Mouse (Mus musculus) right cerebral cortex, postnatal 4 days (tissue): ENCODE data around the gene Sel1l3.

Source experiments
- DNase-seq: peaks from one replicate; pipeline ENCODE4 v3.0.0-alpha.2; 2022

The Sel1l3 gene

GRCm38 (mm10) chr5:53078453-53078852, 135.3 kb downstream of the Sel1l3 start:
- no peak for DNase-seq

GRCm38 (mm10) chr5:53074553-53074952, 139.2 kb downstream of the Sel1l3 start:
- no peak for DNase-seq

- no peak for DNase-seq
These were observed 152.1 kb downstream of the Sel1l3 start for GRCm38 (mm10) chr5:53061532-53062130.
